Mouse (Mus musculus) ES-CJ7 (cell line): ENCODE measurements at regions not wholly inside any gene's neighbourhood (a gene's known extent, or its start where the extent isn't known, plus 50 kb on each side); places are given as distances from the start of the nearest gene placed in this dataset.

ENCODE experiments used
- DNase-seq: peaks from one replicate; pipeline ENCODE4 v3.0.0; 2011; ENCODE audit warnings: low read depth, low spot score

DNA sequence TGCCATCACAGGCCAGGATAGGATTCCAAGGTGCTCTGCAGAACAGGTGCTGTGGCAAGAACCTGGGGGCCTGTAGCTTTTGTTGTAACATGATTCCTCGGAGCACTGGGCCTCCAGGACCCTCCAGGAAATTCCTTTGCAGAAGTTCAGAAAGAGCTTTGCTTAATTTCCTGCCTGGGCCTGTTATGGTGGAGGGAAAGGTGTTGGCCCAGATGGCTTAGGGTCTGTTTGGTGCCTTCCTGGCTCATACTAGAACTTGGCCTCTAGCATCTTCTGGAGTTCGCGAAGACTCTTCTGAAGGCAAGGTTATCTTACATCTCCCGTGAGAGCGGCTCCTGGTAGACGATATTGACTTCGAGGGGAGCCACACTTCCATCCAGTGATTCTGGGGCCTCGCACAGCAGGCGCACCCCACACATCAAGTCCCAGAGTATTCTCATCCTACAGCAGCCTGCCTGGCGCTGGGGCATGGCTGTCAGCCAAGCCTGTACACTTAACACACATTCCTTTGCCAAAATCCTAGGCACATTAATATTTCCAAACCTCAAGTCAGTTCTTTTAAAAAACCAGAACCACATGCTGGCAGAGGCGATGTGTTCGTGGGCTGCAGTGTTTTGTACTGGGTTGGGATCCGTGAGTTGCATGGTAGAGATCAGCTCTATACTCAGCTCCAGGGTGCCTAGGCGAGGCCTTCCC is 54.5 kb upstream of the Cxcl14 start:
- no peak for DNase-seq

DNA sequence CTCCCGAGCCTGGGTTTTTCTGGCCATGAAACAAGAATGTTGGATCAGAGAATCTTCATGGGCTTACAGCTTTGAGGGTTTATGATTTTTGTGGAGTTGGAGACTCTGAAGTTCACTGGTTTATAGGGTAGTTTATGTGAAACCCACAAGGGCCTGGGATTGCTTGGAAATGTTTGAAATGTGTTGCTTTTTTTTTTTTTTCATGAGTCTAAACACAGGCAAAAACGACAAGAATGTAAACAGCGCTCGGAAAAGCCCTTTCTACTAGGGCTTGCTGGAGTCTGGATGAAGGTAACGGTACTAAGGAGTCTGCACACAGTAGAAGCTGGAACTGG is 55.0 kb upstream of the Cxcl14 start:
- DNase-seq: no peak

DNA sequence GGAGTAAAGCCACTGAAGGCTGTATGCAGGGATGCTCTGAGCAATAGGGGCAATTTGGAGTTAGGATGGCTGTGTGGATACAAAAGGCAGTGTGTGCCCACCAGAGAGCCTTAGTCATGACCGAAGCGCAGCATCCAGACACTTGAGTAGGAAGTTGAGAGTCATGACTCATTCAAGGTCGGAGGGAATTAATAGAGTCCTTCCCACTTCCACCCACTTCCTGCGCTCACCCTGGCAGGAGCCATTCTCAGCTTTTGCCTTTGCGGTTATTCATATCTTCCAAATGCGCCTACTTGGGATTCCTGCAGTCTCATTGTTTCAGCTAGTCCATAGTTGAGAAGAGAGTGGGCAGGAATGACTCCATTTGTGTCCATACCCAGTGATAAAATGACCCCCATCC is 56.1 kb upstream of the Cxcl14 start:
- no peak for DNase-seq

DNA sequence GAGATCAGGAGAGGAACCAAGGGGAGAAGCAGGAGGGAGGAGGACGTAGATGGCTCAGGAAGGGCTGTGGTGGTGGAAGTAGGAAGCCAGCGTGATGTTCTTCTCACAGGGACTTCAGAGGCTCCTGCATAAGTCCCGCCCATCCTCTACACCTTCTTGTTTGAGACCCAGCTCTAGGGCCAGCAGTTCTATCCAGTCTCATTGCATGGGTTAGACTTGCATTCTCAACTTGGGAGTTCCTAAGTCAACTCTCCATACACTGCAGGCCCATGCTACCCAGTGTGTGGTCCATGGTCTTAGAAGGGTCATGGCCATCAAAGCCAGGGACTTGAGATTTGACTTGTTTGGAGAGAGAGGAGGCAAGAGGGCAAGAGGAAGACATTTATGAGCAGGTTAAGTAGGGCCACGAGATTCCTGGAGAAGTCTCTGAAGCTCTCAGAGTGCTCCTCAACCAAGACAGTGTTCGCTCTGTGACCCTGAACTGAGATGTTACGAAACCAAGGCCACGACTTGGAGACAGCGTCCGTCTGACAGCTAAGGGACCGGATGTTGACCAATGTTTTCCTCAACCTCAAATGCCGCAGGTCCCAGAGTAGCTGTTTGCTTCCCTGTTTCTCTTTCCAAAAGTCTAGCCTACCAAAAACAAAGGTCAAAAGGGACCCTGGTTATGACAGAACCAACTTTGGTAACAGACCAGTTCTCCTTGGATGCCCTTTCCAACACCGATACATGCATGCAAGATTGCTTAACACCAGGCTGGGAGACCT is 56.7 kb upstream of the Cxcl14 start:
- DNase-seq: no peak

DNA sequence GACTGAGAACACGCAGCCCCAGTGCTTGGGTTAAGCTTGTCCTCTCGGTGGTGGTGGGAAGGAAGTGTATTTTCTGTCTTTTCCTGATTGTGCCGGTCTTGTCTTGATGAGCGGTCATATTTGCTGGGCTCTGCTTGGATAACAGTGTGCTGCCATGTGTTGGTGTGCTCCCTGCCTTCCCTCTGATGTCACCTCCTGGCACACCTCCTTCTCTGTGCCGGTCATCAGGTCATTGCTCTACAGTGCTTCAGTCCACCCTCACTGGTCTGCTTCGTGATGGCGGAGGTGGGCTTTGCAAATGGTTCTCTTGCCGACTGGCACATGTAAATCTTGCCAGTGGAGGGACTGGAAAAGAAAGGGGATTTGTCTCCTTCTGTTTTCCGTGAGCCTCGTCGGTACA is 57.6 kb upstream of the Cxcl14 start:
- no peak for DNase-seq

DNA sequence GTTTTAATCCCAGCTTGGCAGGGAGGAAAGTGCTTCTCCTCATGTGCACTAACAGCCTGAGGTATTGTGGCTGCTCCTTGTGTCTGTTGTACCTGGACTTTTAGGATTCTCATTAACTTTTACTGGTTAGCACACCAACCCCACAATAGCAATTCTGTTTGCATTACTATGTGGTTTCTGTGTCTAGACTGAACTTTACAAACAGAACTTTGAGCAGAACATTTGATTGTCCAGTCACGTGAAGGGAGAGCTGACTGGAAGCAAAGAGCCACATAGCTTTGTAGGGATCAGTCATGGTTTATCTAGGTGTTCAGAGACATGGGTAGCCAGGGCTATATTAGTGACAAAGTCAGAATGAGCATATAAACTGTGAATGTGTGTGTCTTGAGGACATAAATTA is 58.3 kb upstream of the Cxcl14 start:
- no peak for DNase-seq

- DNase-seq: no peak
These were observed 60.6 kb upstream of the Cxcl14 start for GRCm38 (mm10) chr13:56356999-56357398.

GRCm38 (mm10) chr13:56357955-56358354 is 61.6 kb upstream of the Cxcl14 start:
- no peak for DNase-seq

DNA sequence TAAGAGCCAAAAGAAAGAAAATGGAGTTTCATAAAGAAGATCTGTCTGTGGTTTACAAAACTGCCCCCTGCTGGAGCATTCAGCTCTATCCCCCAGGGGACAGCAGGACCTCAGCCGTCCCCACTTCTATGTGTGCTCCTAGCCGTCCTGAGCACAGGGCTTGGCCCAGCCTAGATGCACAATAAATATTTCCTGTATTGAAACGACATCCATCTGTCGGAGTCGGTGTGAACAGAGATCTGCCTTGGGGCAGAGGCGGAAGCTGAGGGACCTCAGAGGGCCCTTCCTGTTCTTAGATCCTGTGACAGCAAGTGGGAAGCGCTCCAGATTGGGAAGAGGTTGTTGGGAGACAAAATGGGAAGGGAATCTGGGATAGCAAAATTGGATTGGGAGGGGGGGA is 62.5 kb upstream of the Cxcl14 start:
- no peak for DNase-seq

GRCm38 (mm10) chr13:56359554-56359953 is 63.2 kb upstream of the Cxcl14 start:
- DNase-seq: no peak

DNA sequence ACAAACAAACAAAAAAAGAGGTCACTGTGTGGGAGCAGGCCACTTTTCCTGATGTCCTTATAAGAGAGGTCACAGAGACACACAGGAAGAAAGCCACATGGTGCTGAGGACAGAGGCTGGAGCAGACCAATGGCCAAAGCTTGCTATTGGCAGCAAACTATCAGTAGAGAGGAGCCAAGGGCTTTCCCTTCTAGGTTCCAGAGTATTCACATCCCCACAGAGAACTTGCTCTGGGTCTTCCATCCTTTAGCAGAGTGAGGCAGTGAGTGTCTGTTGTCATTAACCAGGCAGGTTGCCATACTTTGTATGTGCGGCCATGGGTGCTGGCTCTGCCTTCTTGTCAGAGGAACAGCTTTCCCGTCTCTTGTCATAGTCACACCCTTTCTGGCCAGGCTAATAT is 64.5 kb upstream of the Cxcl14 start:
- no peak for DNase-seq

DNA sequence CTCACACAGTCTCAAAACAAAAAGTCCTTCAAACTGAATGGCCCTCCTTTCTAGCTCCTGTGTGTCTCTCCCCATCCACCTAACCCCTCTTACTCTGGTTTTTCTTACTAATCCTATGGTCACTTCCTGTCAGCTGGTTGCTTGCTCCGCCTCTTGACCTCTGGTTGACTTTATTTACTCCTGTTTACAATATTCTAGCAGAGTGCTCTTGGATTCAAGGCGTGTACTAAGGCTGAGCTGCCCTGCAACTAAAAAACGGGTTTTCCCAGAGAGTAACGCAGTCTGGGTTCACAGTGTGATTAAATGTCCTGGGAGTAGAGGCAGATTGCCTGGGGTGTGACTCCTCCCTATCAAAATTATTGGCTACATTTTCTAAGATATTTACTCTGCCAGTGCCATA is 64.2 kb upstream of the Gm3045 start:
- DNase-seq: no peak

GRCm38 (mm10) chr13:56362646-56363045 is 63.7 kb upstream of the Gm3045 start:
- peak; percentile 57 for DNase-seq

DNA sequence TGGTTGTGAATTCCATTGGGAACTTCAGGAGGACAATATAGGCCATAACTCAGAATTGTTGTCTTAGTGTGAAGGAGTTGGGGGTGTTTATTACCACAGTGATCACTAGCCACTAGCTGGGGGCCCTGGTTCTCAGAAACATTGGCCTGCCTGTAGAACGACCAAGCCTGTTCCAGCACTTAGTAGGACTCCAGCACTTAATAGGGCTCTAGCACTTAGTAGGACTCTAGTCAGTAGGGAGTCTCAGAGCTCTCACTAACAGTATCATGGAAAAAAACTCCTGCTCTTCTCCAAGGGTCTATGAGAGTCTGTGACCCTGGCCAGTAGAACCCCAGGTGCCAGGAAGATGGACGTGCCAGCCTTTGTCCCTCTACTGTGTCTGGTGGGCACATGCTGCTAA is 56.8 kb upstream of the Gm3045 start:
- DNase-seq: no peak

- DNase-seq: peak; percentile 84
These were observed 55.0 kb upstream of the Gm3045 start for GRCm38 (mm10) chr13:56371374-56371773.

DNA sequence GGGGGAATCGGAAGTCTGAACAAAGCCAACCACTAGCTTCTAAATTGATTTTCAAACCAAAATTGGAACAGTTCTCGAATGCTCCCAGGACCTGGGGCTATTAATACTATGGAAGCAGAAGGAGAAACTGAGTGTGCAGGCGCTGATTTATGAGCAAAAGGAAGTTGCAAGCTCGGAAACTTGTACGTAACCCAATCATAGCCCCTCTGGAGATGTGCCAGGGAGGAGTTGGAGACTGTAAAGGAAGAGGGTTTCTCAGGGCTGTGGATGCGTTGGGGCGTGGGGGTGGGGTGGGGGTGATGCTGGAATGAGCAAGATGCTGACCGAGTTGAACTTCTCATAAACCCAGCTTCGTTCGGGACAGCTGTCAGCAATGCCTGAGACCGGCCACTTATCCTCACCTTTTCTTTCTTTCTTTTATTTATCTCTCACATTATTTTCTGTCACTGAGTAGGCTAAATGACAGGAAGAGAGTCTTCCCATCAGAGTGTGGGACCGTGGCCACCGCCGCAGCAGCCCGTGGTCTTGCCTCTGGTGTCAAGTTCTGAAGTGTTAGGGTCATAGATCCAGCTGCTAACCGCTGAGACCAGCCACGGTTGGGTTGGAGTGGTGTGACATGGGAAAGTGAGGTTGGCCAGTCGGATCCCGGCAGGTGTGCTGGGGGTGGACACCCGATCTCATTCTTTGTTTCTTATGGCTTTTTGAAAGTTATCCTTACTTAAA is 54.2 kb upstream of the Gm3045 start:
- no peak for DNase-seq

DNA sequence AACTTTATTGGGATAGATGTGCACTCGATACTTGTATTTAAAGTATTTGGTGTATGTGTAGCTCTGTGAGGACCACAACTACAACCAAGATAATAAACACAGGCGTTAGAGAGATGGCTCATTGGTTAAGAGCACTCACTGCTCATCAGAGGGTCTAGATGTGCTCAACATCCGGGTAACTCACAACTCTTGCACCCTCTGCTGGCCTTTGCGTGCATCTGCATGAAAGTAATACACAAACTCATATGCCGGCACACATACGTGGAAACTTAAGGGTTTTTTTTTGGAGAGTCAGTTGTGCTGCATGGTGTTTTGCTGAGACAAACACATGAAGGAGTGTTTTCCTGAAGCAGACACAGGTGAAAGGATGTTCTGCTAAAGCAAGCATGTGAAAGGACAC is 53.7 kb upstream of the Gm3045 start:
- peak; percentile 65 for DNase-seq
